ENCODE assay signal across 30 mouse cellular contexts in genomic region chr1:43823406-43823805, GRCm38 (mm10). TPM values are rescaled to one million over a fixed set of nuclear protein-coding genes. Genes with fewer than 3 reads are reported as not detected.
DNase-seq lines count a peak whose midpoint lies in the region; ATAC-seq lines count a peak whose summit lies in the region.
"Had no signal": no experiment of that assay in that cellular context is flagged by ENCODE, and none has a peak within 500 bp of the region (broad histone marks: within the 10 kb centered on the region; RNA-seq: fewer than 3 reads in every experiment).

No protein-coding gene starts in this region.

- H3K4me3 ChIP-seq in forebrain, embryonic 14.5 days (ENCODE audit: low read depth, low read length) = no peak overlapping the region
- no peak overlapping the region for H3K4me3 ChIP-seq in forebrain, embryonic 12.5 days (replicated peaks)
- no peak overlapping the region for H3K4me3 ChIP-seq in midbrain, embryonic 14.5 days (replicated peaks; ENCODE audit: low read depth, low read length)
- no peak overlapping the region for H3K4me3 ChIP-seq in midbrain, embryonic 10.5 days
- H3K4me3 ChIP-seq: embryonic facial prominence, embryonic 12.5 days; forebrain, embryonic 10.5 days; heart, embryonic 13.5 days; hindbrain, embryonic 15.5 days; limb, embryonic 10.5 days; limb, embryonic 15.5 days; liver, embryonic 13.5 days had no signal

- H3K27me3 ChIP-seq in forebrain, embryonic 14.5 days (replicated peaks; ENCODE audit: control insufficient read depth, insufficient read depth, low read length) = no peaks in the 10 kb centered on the region
- no peaks in the 10 kb centered on the region for H3K27me3 ChIP-seq in forebrain, embryonic 12.5 days
- no peaks in the 10 kb centered on the region for H3K27me3 ChIP-seq in midbrain, embryonic 14.5 days (ENCODE audit: control insufficient read depth, insufficient read depth, low read length)
- H3K27me3 ChIP-seq in midbrain, embryonic 10.5 days (ENCODE audit: low read depth, poor library complexity, severe bottlenecking) = no peaks in the 10 kb centered on the region
- H3K27me3 ChIP-seq: embryonic facial prominence, embryonic 12.5 days; heart, embryonic 13.5 days; hindbrain, embryonic 15.5 days; limb, embryonic 15.5 days; liver, embryonic 13.5 days had no signal

- 44% methylated on average over 1 of the region's 1 CpGs for WGBS in forebrain, embryonic 14.5 days
- WGBS in forebrain, embryonic 12.5 days = 84% methylated on average over 1 of the region's 1 CpGs
- WGBS in midbrain, embryonic 14.5 days = 69% methylated on average over 1 of the region's 1 CpGs
- 96% methylated on average over 1 of the region's 1 CpGs for WGBS in midbrain, embryonic 10.5 days

- H3K36me3 ChIP-seq in forebrain, embryonic 14.5 days (ENCODE audit: control insufficient read depth, insufficient read depth, low read length) = no peaks in the 10 kb centered on the region
- H3K36me3 ChIP-seq in forebrain, embryonic 12.5 days (replicated peaks) = no peaks in the 10 kb centered on the region
- no peaks in the 10 kb centered on the region for H3K36me3 ChIP-seq in midbrain, embryonic 14.5 days (ENCODE audit: control insufficient read depth, insufficient read depth, low read length)
- H3K36me3 ChIP-seq in midbrain, embryonic 10.5 days = 0 out of 2 replicates have a peak, but pooled peaks cover 2% of the 10 kb centered on the region
- H3K36me3 ChIP-seq: embryonic facial prominence, embryonic 12.5 days; hindbrain, embryonic 15.5 days; limb, embryonic 15.5 days had no signal

- H3K27ac ChIP-seq in forebrain, embryonic 14.5 days (ENCODE audit: low read depth, low read length) = no peak overlapping the region
- no peak overlapping the region for H3K27ac ChIP-seq in forebrain, embryonic 12.5 days
- no peak overlapping the region for H3K27ac ChIP-seq in midbrain, embryonic 14.5 days (replicated peaks; ENCODE audit: low read depth, low read length)
- no peak overlapping the region for H3K27ac ChIP-seq in midbrain, embryonic 10.5 days (replicated peaks)
- H3K27ac ChIP-seq: embryonic facial prominence, embryonic 12.5 days; forebrain, embryonic 10.5 days; heart, embryonic 13.5 days; hindbrain, embryonic 15.5 days; kidney, postnatal 0 days; limb, embryonic 10.5 days; limb, embryonic 15.5 days; liver, embryonic 13.5 days; macrophage; stomach, postnatal 0 days had no signal

- no peak overlapping the region; the same call in 1 of the 2 replicates for H3K9ac ChIP-seq in forebrain, embryonic 14.5 days (ENCODE audit: low read length)
- no peak overlapping the region for H3K9ac ChIP-seq in forebrain, embryonic 12.5 days
- H3K9ac ChIP-seq in midbrain, embryonic 14.5 days (replicated peaks; ENCODE audit: low read length) = no peak overlapping the region
- H3K9ac ChIP-seq: embryonic facial prominence, embryonic 12.5 days; forebrain, postnatal 0 days; heart, embryonic 13.5 days; hindbrain, embryonic 15.5 days; limb, embryonic 15.5 days; liver, embryonic 13.5 days had no signal

- H3K4me2 ChIP-seq in forebrain, embryonic 14.5 days (ENCODE audit: low read length) = no peak overlapping the region
- no peak overlapping the region for H3K4me2 ChIP-seq in forebrain, embryonic 12.5 days
- H3K4me2 ChIP-seq in midbrain, embryonic 14.5 days (ENCODE audit: low read length) = no peak overlapping the region
- H3K4me2 ChIP-seq: embryonic facial prominence, embryonic 12.5 days; heart, embryonic 13.5 days; hindbrain, embryonic 15.5 days; limb, embryonic 15.5 days; liver, embryonic 13.5 days had no signal

- peak; percentile 21 to 74 for DNase-seq in adrenal gland, adult (ENCODE audit: inconsistent age in 2 of 2, low spot score in 1 of 2)
- DNase-seq in adrenal gland, postnatal 25 days = no peak
- peak; percentile 6 for DNase-seq in forebrain, embryonic 14.5 days (ENCODE audit: low spot score)
- DNase-seq in midbrain, embryonic 14.5 days = peak; percentile 18
- DNase-seq in midbrain, embryonic 10.5 days (ENCODE audit: low spot score) = no peak
- DNase-seq in fat pad, adult 2 months (ENCODE audit: extremely low read depth, low read depth, low spot score) = peak; percentile 18
- DNase-seq in embryo, embryonic 10.5 days (ENCODE audit: low spot score) = no peak
- DNase-seq: cerebellum, adult 2 months; forebrain, postnatal 0 days; heart, postnatal 10 days; kidney, adult 18-20 months; kidney, postnatal 4 days; liver, embryonic 13.5 days; lung, adult 18-20 months; right cerebral cortex, adult 18-20 months; right cerebral cortex, postnatal 4 days; thymus, adult 18-20 months; thymus, postnatal 25 days had no signal

- no peaks in the 10 kb centered on the region for H3K9me3 ChIP-seq in forebrain, embryonic 14.5 days (replicated peaks; ENCODE audit: control insufficient read depth, low read length)
- no peaks in the 10 kb centered on the region for H3K9me3 ChIP-seq in forebrain, embryonic 12.5 days
- no peaks in the 10 kb centered on the region for H3K9me3 ChIP-seq in midbrain, embryonic 14.5 days (ENCODE audit: control insufficient read depth, low read length)
- H3K9me3 ChIP-seq in midbrain, embryonic 10.5 days (replicated peaks) = no peaks in the 10 kb centered on the region
- H3K9me3 ChIP-seq: embryonic facial prominence, embryonic 12.5 days; forebrain, embryonic 10.5 days; G1E; heart, embryonic 13.5 days; hindbrain, embryonic 15.5 days; limb, embryonic 10.5 days; limb, embryonic 15.5 days; liver, embryonic 13.5 days had no signal

- peaks cover 21% of the 10 kb centered on the region for H3K4me1 ChIP-seq in forebrain, embryonic 14.5 days (ENCODE audit: control insufficient read depth, insufficient read depth, low read length)
- H3K4me1 ChIP-seq in forebrain, embryonic 12.5 days = peaks cover 28% of the 10 kb centered on the region
- H3K4me1 ChIP-seq in midbrain, embryonic 14.5 days (ENCODE audit: control insufficient read depth, insufficient read depth, low read length) = peaks cover 18% of the 10 kb centered on the region
- H3K4me1 ChIP-seq in midbrain, embryonic 10.5 days = peaks cover 26% of the 10 kb centered on the region

- ATAC-seq in forebrain, embryonic 14.5 days = no peak
- no peak for ATAC-seq in forebrain, embryonic 12.5 days (ENCODE audit: low FRiP score)
- no peak for ATAC-seq in midbrain, embryonic 14.5 days (ENCODE audit: low FRiP score, low TSS enrichment)
- ATAC-seq: forebrain, postnatal 0 days; lung, postnatal 0 days had no signal

RNA-seq across cellular contexts. Expression of gene Uxs1, which starts 4.2 kb away (rescaled TPM):
- total RNA-seq in adrenal gland, postnatal 25 days (2021) = 45.8 and 56.1 TPM in 2 replicates
- 14.1 and 18.5 TPM in 2 replicates for polyA plus RNA-seq in forebrain, embryonic 14.5 days (2014; fragmentation: Nextera tagmentation; extraction: Ambion mirVana)
- polyA plus RNA-seq in forebrain, embryonic 12.5 days (2016; fragmentation: Nextera tagmentation; extraction: Ambion mirVana) = 17.8 and 18.5 TPM in 2 replicates
- polyA plus RNA-seq in midbrain, embryonic 14.5 days (2014; fragmentation: Nextera tagmentation; extraction: Ambion mirVana) = 13.9 and 14.8 TPM in 2 replicates
- polyA plus RNA-seq in midbrain, embryonic 10.5 days (2016; fragmentation: Nextera tagmentation; extraction: Ambion mirVana) = 17.9 and 20.2 TPM in 2 replicates

Comparison
In these comparisons a context has a peak if more than half of its experiments do, and no peak if none do; other contexts are left out.
1. DNase-seq: peak in adrenal gland, adult (2 of 2), forebrain, embryonic 14.5 days (single experiment), midbrain, embryonic 14.5 days (single experiment) and fat pad, adult 2 months (single experiment); none in adrenal gland, postnatal 25 days (single experiment), midbrain, embryonic 10.5 days (single experiment) and embryo, embryonic 10.5 days (single experiment).